Mouse (Mus musculus) common myeloid progenitor, adult 5-6 weeks (primary cell): Measurements from ENCODE around the gene Ikzf3. TPM values are rescaled to one million over a fixed set of nuclear protein-coding genes. Genes with fewer than 3 reads are reported as not detected.
A peak's percentile ranks its signal among the peaks of the same experiment; 100 is the strongest.

ENCODE experiments used
- ATAC-seq: replicated peaks from 2 replicates; pipeline ENCODE4 v1.8.0; 2016; ENCODE audit warnings: low read depth, mild to moderate bottlenecking, moderate TSS enrichment, inconsistent platforms; ENCODE audit not compliant: poor library complexity, severe bottlenecking
- total RNA-seq: library from RNA; stranded (forward); fragments of 200-1000, 187-1606 nt; gene quantifications from 2 replicates; pipeline ENCODE4 v1.2.3, GENCODE M21; 2017

Ikzf3 gene
- total RNA-seq, result 0.15 TPM in 1 of 2 replicates, not detected in the other

- ATAC-seq, result 0 out of 2 replicates have a peak, but pooled peaks have one; percentile 20
Observed at GRCm38 (mm10) chr11:98545711-98546231, at the start of gene Ikzf3. Ikzf3 (minus strand) TSS chr11:98546031.

- no peak for ATAC-seq
Observed at GRCm38 (mm10) chr11:98595473-98595872, 49.6 kb upstream of the Ikzf3 start.

GRCm38 (mm10) chr11:98595021-98595420 lies 49.2 kb upstream of the Ikzf3 start:
- ATAC-seq, result no peak

- ATAC-seq, result no peak
Observed at GRCm38 (mm10) chr11:98590548-98591445, 45.0 kb upstream of the Ikzf3 start.

- no peak for ATAC-seq
Observed at GRCm38 (mm10) chr11:98589306-98589705, 43.5 kb upstream of the Ikzf3 start.

- no peak for ATAC-seq
Observed at GRCm38 (mm10) chr11:98588833-98589281, 43.0 kb upstream of the Ikzf3 start.

GRCm38 (mm10) chr11:98587684-98588546 lies 42.1 kb upstream of the Ikzf3 start:
- peak; percentile 65 for ATAC-seq

GRCm38 (mm10) chr11:98586892-98587563 lies 41.2 kb upstream of the Ikzf3 start, which contains the start of gene Ormdl3:
Ormdl3 (minus strand) TSS chr11:98587368.
- peak; percentile 69 for ATAC-seq

GRCm38 (mm10) chr11:98586087-98586891 lies 40.5 kb upstream of the Ikzf3 start:
- ATAC-seq, result no peak

- ATAC-seq, result no peak
Observed at GRCm38 (mm10) chr11:98584629-98585177, 38.9 kb upstream of the Ikzf3 start.

- no peak for ATAC-seq
Observed at GRCm38 (mm10) chr11:98584146-98584545, 38.3 kb upstream of the Ikzf3 start.

- ATAC-seq, result no peak
Observed at GRCm38 (mm10) chr11:98583571-98583970, 37.7 kb upstream of the Ikzf3 start.

GRCm38 (mm10) chr11:98583265-98583552 lies 37.4 kb upstream of the Ikzf3 start:
- ATAC-seq, result no peak

GRCm38 (mm10) chr11:98582551-98583264 lies 36.9 kb upstream of the Ikzf3 start:
- peak; percentile 19 for ATAC-seq

GRCm38 (mm10) chr11:98582030-98582388 lies 36.2 kb upstream of the Ikzf3 start:
- peak; percentile 16 for ATAC-seq

- peak; percentile 51 for ATAC-seq
Observed at GRCm38 (mm10) chr11:98581286-98582029, 35.6 kb upstream of the Ikzf3 start.

GRCm38 (mm10) chr11:98580301-98581121 lies 34.7 kb upstream of the Ikzf3 start:
- ATAC-seq, result peak; percentile 22
